Mouse (Mus musculus) large intestine, adult 2 months (tissue): Measurements from ENCODE around the gene Akna. TPM values are rescaled to one million over a fixed set of nuclear protein-coding genes. Genes with fewer than 3 reads are reported as not detected.

ENCODE experiments used
- DNase-seq: peaks from one replicate; pipeline ENCODE4 v3.0.0-alpha.2; 2012; ENCODE audit warnings: low read depth, low spot score
- WGBS: fragments of 180-500 bp; shearing (Covaris S2); methylation state at CpG from one replicate; pipeline ENCODE4 v1.1.7; 2018; 5-methylcytosine and 5-hydroxymethylcytosine counted together
- polyA plus RNA-seq: library from polyadenylated mRNA; depleted of rRNA; stranded (reverse); fragments of >200 nt; gene quantifications from 2 replicates; pipeline ENCODE4 v1.2.3, GENCODE M21; 2012; rRNA removed

Akna gene
- 7.6 and 8.7 TPM in 2 replicates for polyA plus RNA-seq

DNA sequence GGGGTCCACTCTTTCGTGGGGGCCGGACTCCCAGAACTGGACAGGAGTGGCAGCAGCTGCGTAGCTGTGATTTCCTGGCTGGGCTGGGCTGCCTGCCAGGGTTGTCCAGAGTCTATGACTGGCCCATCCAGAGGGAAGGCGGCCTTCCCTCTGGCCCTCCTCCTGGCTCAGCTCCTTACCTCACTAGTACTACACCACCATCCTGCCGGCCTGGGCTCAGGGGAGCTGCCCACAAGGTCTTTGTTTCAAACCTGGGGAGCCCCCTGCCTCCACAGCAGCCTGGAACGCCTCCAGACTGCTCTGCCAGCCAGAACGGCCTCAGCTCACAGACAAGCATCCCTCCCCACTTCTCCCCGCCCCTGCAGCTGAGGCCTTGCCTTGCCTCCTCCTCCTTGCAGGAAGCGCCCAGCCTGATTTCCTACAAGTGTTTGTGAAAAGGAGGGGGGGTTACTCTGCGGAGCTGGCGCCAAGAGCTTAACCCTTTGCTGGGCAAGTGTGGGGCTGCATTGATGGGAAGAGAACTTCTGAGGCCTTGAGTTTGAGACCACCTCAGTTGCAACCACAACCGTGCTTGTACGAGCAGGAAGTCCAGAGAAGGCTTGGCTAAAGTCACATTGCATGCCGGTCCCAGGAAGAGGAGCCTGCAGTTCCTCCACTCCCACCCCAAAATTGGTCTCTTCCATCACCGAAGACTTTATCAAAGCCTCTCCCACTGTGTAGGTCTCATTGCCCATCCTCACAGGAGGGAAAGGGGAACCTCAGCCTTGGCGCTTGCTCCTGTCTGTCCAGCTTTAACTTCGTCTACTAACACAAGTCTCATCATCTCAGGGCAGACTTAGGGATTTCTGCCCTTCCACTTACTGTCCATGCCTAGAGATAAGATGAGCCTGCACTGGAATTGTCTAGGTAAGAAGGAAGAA is at the start of gene Akna:
Gene Akna, minus strand, starts transcription at position 315 of the 920 bp plus-strand sequence.
- WGBS, result 8% methylated on average over 17 of the region's 17 CpGs
- peak; percentile 47 for DNase-seq

DNA sequence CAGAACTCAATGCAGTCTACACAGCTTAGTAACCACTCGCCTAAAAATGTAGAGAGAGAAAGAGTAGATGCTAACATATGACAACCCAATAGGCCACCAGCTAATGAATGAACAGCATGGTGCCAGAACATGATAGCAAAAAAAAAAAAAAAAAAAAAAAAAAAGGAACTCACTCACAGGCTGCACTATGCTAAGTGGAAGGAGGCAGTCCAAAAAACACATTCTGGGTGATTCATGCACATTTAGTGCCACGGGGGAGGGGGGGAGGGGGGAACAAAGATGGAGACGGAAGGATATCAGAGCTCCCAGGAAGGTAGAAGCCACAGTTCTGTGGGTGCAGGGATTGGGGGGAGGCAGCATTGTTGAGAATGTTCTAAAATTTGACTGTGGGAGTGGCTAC is 49.4 kb upstream of the Akna start:
- WGBS, result 80% methylated on average over 3 of the region's 3 CpGs
- DNase-seq, result no peak

DNA sequence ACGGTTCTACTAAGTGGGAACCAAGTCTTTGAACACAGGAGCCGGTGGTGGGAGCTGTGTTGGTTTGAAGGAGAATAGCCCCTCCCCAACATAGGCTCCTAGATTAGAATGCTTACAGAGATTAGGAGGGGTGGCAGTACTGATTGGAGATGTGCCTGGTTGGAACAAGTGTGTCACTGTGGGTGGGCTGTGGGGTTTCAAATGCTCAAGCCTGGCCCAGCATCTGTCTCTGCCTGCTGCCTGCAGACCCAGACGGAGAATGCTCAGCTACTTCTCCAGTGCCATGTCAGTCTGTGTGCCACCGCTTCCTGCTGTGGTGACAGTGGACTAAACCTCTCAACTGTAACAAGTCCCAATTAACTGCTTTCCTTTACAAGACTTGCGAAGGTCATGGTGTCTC is 47.4 kb upstream of the Akna start:
- 68% methylated on average over 5 of the region's 5 CpGs for WGBS
- no peak for DNase-seq

GRCm38 (mm10) chr4:63444362-63445066 is 41.4 kb upstream of the Akna start:
- WGBS, result 82% methylated on average over 10 of the region's 10 CpGs
- no peak for DNase-seq

GRCm38 (mm10) chr4:63443101-63443500 is 39.9 kb upstream of the Akna start:
- DNase-seq, result no peak
- WGBS, result 93% methylated on average over 2 of the region's 2 CpGs

DNA sequence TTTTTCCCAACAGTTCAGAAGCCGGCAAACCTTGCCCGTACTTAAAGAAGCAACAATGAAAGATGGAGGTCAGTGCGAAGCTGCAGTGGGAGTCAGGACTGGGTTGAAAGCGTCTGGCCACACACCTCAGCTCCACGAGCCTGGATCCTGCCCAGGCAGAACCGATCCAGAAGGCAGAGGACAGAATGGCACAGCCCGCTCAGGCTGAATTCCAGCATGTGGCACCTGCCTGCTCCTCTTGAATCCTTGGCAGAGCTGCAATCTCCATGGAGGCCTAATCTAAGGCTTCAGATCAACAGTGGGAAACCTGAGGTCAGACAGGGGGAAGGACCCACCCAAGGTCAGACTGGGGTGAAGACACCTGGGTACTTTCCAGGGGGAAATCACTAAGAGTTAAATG is 38.5 kb upstream of the Akna start:
- DNase-seq, result no peak
- WGBS, result 93% methylated on average over 7 of the region's 7 CpGs

DNA sequence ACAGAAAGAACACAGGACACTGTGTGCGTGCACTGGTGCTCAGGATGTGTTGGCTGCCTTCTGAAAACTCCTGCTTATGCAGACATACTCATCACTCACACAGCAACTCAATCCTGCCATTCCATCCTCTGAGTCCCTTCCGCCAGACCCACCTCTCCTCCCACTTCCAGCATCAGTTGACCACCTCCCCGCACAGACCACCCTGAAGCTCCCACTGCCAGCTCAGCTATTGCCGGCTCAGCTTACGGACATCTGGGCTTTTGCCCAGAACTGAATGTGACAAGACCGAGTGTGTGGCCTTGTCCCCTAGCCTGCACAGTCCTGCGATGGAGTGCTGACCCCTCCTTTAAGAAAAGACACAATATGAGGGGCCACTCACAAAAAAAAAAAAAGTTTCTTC is 37.1 kb upstream of the Akna start:
- WGBS, result 84% methylated on average over 7 of the region's 7 CpGs

GRCm38 (mm10) chr4:63437968-63438367 is 34.8 kb upstream of the Akna start:
- DNase-seq, result no peak
- WGBS, result 88% methylated on average over 5 of the region's 5 CpGs

More for the DNA sequence above, 37.1 kb upstream of the Akna start:
- no peak for DNase-seq

- 78% methylated on average over 16 of the region's 16 CpGs for WGBS
- no peak for DNase-seq
These were observed 34.1 kb upstream of the Akna start for GRCm38 (mm10) chr4:63437119-63437815.

- WGBS, result 85% methylated on average over 9 of the region's 9 CpGs
These were observed 32.2 kb upstream of the Akna start for GRCm38 (mm10) chr4:63435402-63435801.

GRCm38 (mm10) chr4:63431098-63431497 is 27.9 kb upstream of the Akna start:
- 73% methylated on average over 5 of the region's 5 CpGs for WGBS
- DNase-seq, result no peak

More at GRCm38 (mm10) chr4:63435402-63435801, 32.2 kb upstream of the Akna start:
- no peak for DNase-seq

DNA sequence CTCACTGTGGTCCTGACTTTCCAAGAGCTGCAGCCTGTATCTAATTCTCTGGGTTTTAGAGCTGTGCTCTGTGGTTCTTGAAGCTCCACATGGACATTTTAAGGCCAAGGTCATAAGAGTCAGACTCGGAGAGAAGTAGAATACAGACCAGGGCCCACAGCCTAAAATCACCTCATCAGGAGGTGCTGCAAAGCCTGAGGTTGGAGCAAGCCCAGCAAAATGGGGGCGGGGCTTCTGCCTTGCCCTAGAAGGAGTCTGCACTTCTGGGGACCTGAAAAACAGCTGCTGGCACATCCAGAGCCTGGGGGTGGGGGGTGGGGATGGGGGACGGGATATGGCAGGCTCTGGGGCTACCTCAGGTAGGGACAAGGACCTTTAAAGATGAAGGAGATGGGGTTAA is 27.2 kb upstream of the Akna start:
- DNase-seq, result no peak
- 73% methylated on average over 3 of the region's 3 CpGs for WGBS

- 82% methylated on average over 8 of the region's 8 CpGs for WGBS
- no peak for DNase-seq
These were observed 23.2 kb upstream of the Akna start for GRCm38 (mm10) chr4:63426308-63426707.

- WGBS, result 60% methylated on average over 5 of the region's 5 CpGs
- no peak for DNase-seq
These were observed 20.7 kb upstream of the Akna start for GRCm38 (mm10) chr4:63423811-63424210.

DNA sequence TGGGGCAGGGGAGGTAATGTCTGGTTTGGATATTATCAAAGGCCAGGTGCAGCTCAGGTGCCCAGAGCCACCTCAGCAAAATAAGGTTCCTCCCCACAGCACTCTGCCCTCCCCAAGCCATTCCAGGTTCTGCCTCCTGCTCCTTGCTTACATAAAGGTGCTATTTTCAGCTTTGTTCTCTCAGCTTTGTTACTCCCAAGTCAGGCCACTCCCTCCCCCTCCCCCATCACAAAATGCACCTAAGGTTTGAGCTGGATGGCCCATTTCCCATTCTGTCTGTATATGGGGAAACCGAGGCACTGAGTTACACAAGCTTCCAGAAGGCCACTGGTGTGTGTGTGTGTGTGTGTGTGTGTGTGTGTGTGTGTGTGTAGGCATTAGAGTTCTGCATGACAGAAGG is 20.1 kb upstream of the Akna start:
- 50% methylated on average over 1 of the region's 1 CpGs for WGBS
- DNase-seq, result no peak

- WGBS, result 66% methylated on average over 14 of the region's 14 CpGs
- no peak for DNase-seq
These were observed 17.2 kb upstream of the Akna start for GRCm38 (mm10) chr4:63420143-63420920.

DNA sequence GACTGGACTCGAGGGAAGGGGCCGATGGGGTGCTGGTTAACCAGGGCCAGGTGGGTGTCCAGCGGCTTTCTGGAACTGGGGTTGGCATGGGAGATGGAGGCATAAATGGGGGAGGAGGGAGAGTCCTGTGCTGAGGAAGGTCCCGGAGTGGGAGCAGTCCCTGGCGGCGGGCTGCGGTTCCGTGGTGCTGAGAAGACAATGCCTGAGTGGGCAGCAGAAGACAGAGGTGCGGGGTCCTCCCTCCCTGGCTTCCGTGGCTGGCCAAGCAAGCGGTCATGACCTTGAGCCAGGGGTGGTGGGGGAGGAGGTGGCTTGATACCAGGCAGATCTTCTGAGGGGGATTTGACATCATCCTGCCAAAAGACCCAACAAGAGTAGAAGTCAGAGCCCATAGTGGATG is 15.1 kb upstream of the Akna start:
- DNase-seq, result no peak
- 87% methylated on average over 11 of the region's 11 CpGs for WGBS

DNA sequence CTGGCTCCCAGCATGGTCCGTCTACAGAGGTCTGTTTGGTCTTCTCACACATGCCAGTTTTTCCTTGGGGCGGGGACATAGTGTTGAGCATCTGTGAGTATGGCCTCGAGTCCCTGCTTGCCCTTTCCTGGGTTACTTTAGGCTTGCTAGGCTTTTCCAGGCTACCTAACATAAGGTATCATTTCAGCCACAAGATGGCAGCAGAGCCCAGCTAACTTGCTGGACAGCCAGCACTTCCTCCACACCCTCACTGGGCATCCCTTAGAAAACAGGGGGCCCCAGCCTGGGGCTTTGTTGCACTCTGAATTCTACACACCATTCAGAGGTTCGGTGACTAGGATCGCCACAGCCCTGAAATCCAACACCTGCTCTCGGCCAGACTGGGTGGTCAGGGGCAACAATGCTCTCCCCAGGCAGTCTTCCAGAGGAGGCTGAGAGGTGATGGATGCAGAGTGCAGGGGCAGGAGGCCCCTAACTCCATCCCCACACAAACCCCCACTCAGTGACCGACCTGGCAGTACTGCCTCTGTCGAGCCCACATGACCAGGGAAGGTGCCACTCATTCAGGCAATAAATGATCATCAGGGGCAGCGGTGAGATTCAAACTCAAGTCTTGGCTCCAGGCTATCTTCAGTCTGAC is 14.3 kb upstream of the Akna start:
- peak; percentile 37 for DNase-seq
- 21% methylated on average over 9 of the region's 9 CpGs for WGBS

DNA sequence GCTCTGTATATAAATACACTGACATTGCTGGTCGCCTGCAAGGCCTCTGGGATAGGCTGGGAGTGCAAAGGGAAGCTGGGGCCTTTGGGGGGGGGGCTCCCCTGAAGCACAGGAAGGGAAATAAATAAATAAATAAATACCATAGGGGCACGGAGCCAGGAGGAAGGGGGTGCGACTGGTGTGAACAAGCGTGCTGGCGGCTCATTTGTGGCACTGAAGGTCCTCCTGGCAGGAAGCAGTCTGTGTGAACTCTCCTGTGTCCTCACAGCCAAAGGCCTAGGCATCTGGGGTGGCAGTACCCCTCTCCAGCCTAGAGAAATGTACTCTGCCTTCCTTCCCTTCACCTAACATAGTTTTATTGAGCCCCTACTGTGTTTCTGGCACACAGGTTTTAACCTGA is 11.8 kb upstream of the Akna start:
- 66% methylated on average over 5 of the region's 5 CpGs for WGBS
- DNase-seq, result no peak
